Mouse (Mus musculus) kidney, embryonic 14.5 days (tissue): Measurements from ENCODE around the gene Impg2. TPM values are rescaled to one million over a fixed set of nuclear protein-coding genes. Genes with fewer than 3 reads are reported as not detected.
A peak's percentile ranks its signal among the peaks of the same experiment; 100 is the strongest.

Source experiments
- ATAC-seq: fragments of 200-750 bp; cut with Nextera tagmentation; 2 replicates; pipeline ENCODE4 v1.8.0; 2017; ENCODE audit warnings: moderate number of reproducible peaks, mild to moderate bottlenecking, moderate TSS enrichment, moderate library complexity; ENCODE audit not compliant: low FRiP score, low TSS enrichment
- H3K27ac ChIP-seq: fragments of 300-500 bp; sonication (generic); 2 replicates; pipeline ENCODE4 v1.5.1; 2014; ENCODE audit warnings: low read depth, mild to moderate bottlenecking, low read length, moderate library complexity, mixed read lengths
- H3K27me3 ChIP-seq: fragments of 300-500 bp; sonication (generic); 2 replicates; pipeline ENCODE4 v1.6.1; 2014; ENCODE audit warnings: mild to moderate bottlenecking, low read length; ENCODE audit not compliant: control insufficient read depth, insufficient read depth
- H3K36me3 ChIP-seq: fragments of 300-500 bp; sonication (generic); 2 replicates; pipeline ENCODE4 v1.6.1; 2014; ENCODE audit warnings: low read length, mixed read lengths; ENCODE audit not compliant: control insufficient read depth, insufficient read depth
- H3K4me1 ChIP-seq: fragments of 300-500 bp; sonication (generic); 2 replicates; pipeline ENCODE4 v1.6.1; 2014; ENCODE audit warnings: low read length, mixed read lengths; ENCODE audit not compliant: control insufficient read depth, insufficient read depth
- H3K4me2 ChIP-seq: fragments of 300-500 bp; sonication (generic); replicated peaks from 2 replicates; pipeline ENCODE4 v1.6.1; 2014; ENCODE audit warnings: low read depth, mild to moderate bottlenecking, low read length
- H3K4me3 ChIP-seq: fragments of 300-500 bp; sonication (generic); 2 replicates; pipeline ENCODE4 v1.5.1; 2014; ENCODE audit warnings: mild to moderate bottlenecking, low read length
- H3K9ac ChIP-seq: fragments of 300-500 bp; sonication (generic); 2 replicates; pipeline ENCODE4 v1.6.1; 2014; ENCODE audit warnings: low read depth, mild to moderate bottlenecking, low read length, moderate library complexity
- H3K9me3 ChIP-seq: fragments of 300-500 bp; sonication (generic); 2 replicates; pipeline ENCODE4 v1.6.1; 2016; ENCODE audit warnings: low read length; ENCODE audit not compliant: control insufficient read depth
- WGBS: fragments of 180-500 bp; shearing (Covaris S2); extraction: QIAGEN DNeasy Blood & Tissue Kit; methylation state at CpG from one replicate; pipeline ENCODE4 v1.1.7; 2014; 5-methylcytosine and 5-hydroxymethylcytosine counted together
- polyA plus RNA-seq: library from polyadenylated mRNA; unstranded; fragments of >200 nt; fragmentation: Nextera tagmentation; extraction: Ambion mirVana; gene quantifications from 2 replicates; pipeline ENCODE4 v1.2.1, GENCODE M21; 2014

The Impg2 gene
- polyA plus RNA-seq, 1 experiment from 2014 or later: 0.28 TPM

DNA sequence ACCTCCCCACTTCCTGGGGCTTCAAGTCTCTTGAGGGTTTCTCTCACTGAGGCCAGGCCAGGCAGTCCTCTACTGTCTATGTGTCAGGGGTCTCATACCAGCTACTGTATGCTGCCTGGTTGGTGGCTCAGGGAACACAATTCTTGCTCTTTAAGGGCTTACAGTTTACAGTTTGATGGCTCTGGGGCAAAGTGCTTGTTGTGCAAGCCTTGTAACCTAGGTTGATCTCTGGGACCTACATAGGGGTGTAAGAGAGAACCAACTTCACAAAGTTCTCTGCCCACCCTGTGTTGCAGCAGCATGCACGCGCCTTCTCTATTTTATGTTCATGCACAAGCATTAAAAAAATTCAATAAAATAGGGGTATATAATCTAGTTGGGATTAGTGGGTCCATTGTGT lies 82.9 kb downstream of the Impg2 start:
- Histone ChIP-seq H3K4me3 (no peak overlapping the region), H3K9ac (no peak overlapping the region), H3K27ac (no peak overlapping the region), H3K4me2 (no peak overlapping the region), H3K4me1 (no peaks in the 10 kb centered on the region), H3K27me3 (no peaks in the 10 kb centered on the region), H3K36me3 (no peaks in the 10 kb centered on the region), H3K9me3 (no peaks in the 10 kb centered on the region)
- 91% methylated on average over 2 of the region's 2 CpGs for WGBS
- no peak for ATAC-seq

DNA sequence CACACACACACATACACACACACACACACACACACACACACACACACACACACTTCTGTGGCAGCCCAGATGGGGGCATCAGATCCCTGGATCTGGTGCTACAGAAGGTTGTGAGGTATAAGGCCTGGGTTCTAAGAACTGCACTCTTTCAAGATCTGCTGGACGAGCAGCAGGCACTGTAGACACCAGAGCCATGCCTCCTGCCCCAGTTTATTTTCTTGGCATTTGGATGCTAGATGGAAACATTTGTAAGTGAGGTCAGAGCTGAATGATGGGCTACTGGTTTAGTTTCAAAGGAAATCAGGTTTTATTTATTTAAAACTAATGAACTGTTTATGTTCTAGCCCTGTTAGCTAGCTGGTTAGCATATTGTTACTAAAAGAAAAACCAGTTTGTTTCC lies 90.8 kb downstream of the Impg2 start:
- Histone ChIP-seq H3K9ac (no peak overlapping the region), H3K4me1 (no peaks in the 10 kb centered on the region), H3K27me3 (no peaks in the 10 kb centered on the region), H3K27ac (no peak overlapping the region), H3K9me3 (no peaks in the 10 kb centered on the region), H3K36me3 (no peaks in the 10 kb centered on the region), H3K4me3 (no peak overlapping the region), H3K4me2 (no peak overlapping the region)
- WGBS: 54% methylated on average over 1 of the region's 1 CpGs
- no peak for ATAC-seq

GRCm38 (mm10) chr16:56295888-56296648 lies 92.0 kb downstream of the Impg2 start:
- WGBS: 77% methylated on average over 3 of the region's 3 CpGs
- no peak overlapping the region for H3K4me2 ChIP-seq
- no peak for ATAC-seq
- H3K4me1 ChIP-seq: no peaks in the 10 kb centered on the region
- H3K9ac ChIP-seq: no peak overlapping the region
- no peaks in the 10 kb centered on the region for H3K27me3 ChIP-seq
- H3K4me3 ChIP-seq: no peak overlapping the region
- H3K36me3 ChIP-seq: no peaks in the 10 kb centered on the region
- no peak overlapping the region for H3K27ac ChIP-seq
- H3K9me3 ChIP-seq: no peaks in the 10 kb centered on the region

DNA sequence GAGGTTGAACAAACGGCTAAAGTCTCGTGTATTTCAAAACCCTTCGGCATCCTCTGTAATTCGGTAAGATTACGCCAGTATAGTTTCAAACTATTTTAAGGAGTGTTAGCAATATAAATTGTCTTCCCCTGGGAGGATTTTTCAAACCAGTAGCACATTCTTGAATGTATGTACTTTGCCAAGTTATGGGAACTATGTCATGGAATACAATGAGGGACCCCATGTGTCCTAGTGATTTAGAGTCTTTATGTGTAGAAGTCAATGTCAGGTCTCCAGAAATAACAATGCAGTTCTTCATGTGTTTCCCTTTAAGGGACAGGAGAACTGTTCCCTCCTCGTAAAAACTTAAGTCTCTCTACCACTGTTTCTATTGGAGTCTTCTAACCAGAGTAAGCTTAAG lies 94.1 kb downstream of the Impg2 start:
- Histone ChIP-seq H3K9me3 (no peaks in the 10 kb centered on the region), H3K27ac (no peak overlapping the region), H3K9ac (no peak overlapping the region), H3K4me1 (no peaks in the 10 kb centered on the region), H3K4me2 (no peak overlapping the region), H3K27me3 (no peaks in the 10 kb centered on the region), H3K36me3 (no peaks in the 10 kb centered on the region), H3K4me3 (no peak overlapping the region)
- 51% methylated on average over 6 of the region's 6 CpGs for WGBS
- ATAC-seq: peak; percentile 35; the same call in 1 of the 2 replicates

- Histone ChIP-seq H3K4me2 (no peak overlapping the region), H3K27me3 (no peaks in the 10 kb centered on the region), H3K9ac (no peak overlapping the region), H3K36me3 (no peaks in the 10 kb centered on the region), H3K9me3 (no peaks in the 10 kb centered on the region), H3K4me3 (no peak overlapping the region), H3K4me1 (no peaks in the 10 kb centered on the region), H3K27ac (no peak overlapping the region)
- ATAC-seq: no peak
- 77% methylated on average over 2 of the region's 2 CpGs for WGBS
Observed at GRCm38 (mm10) chr16:56298836-56299235, 94.7 kb downstream of the Impg2 start.

- H3K4me3 ChIP-seq: no peak overlapping the region
- no peaks in the 10 kb centered on the region for H3K4me1 ChIP-seq
- no peak overlapping the region for H3K27ac ChIP-seq
- H3K36me3 ChIP-seq: no peaks in the 10 kb centered on the region
- 80% methylated on average over 4 of the region's 4 CpGs for WGBS
- ATAC-seq: no peak
- no peaks in the 10 kb centered on the region for H3K27me3 ChIP-seq
- no peaks in the 10 kb centered on the region for H3K9me3 ChIP-seq
- no peak overlapping the region for H3K9ac ChIP-seq
- no peak overlapping the region for H3K4me2 ChIP-seq
Observed at GRCm38 (mm10) chr16:56302996-56303395, 98.9 kb downstream of the Impg2 start.

DNA sequence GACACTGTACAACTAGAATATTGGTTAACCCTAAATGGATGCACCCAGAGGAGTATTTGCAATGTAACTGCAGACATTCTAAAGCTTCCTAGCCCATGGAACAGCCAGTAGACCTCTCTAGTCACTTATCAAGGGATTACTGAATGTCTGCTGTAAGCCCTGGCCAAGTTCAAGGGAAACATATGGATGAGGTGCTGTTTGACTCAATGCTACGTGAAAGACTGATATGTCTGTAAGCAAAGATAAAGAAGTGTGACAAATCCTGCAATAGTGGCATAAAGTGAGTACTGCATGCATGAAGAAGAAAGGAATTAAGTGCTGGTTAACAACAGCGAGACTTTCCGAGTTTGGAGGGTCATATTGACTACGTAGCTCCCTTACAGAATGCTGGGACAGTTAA lies 100.1 kb downstream of the Impg2 start:
- WGBS: 93% methylated on average over 4 of the region's 4 CpGs
- no peak for ATAC-seq

GRCm38 (mm10) chr16:56307575-56307974 lies 103.5 kb downstream of the Impg2 start:
- H3K4me3 ChIP-seq: no peak overlapping the region
- H3K36me3 ChIP-seq: no peaks in the 10 kb centered on the region
- 80% methylated on average over 4 of the region's 4 CpGs for WGBS
- H3K9me3 ChIP-seq: no peaks in the 10 kb centered on the region
- H3K4me2 ChIP-seq: no peak overlapping the region
- no peak overlapping the region for H3K27ac ChIP-seq
- H3K9ac ChIP-seq: no peak overlapping the region
- H3K27me3 ChIP-seq: no peaks in the 10 kb centered on the region
- H3K4me1 ChIP-seq: no peaks in the 10 kb centered on the region
- 0 out of 2 replicates have a peak, but pooled peaks have one; percentile 39 for ATAC-seq

More for the DNA sequence above, 100.1 kb downstream of the Impg2 start:
- Histone ChIP-seq H3K9ac (no peak overlapping the region), H3K4me2 (no peak overlapping the region), H3K27me3 (no peaks in the 10 kb centered on the region), H3K4me3 (no peak overlapping the region), H3K36me3 (no peaks in the 10 kb centered on the region), H3K4me1 (no peaks in the 10 kb centered on the region), H3K9me3 (no peaks in the 10 kb centered on the region), H3K27ac (no peak overlapping the region)

DNA sequence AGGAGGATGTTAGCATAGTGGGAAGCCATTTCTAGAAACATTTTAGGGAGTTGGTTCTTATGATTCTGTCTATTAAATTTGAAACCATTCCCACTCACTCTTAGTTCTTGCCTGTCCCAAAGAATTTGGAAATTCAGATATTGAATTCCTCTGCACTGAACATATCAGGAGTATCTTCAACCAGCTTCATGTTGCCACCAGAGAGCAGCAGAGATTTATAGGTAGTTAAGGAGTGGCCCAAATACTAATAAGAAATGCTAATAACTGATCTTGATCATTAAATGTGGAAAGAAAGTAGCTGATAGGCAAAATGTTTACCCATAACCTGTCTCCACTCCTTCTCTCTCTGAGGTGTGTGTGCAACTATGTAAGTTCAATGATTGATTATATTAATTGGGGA lies 107.2 kb downstream of the Impg2 start:
- Histone ChIP-seq H3K27ac (no peak overlapping the region), H3K4me3 (no peak overlapping the region), H3K4me1 (no peaks in the 10 kb centered on the region), H3K9me3 (no peaks in the 10 kb centered on the region), H3K27me3 (no peaks in the 10 kb centered on the region), H3K36me3 (no peaks in the 10 kb centered on the region), H3K4me2 (no peak overlapping the region), H3K9ac (no peak overlapping the region)
- ATAC-seq: no peak
